Mouse (Mus musculus): ENCODE data around the gene Alox12b. TPM values are rescaled to one million over a fixed set of nuclear protein-coding genes. Genes with fewer than 3 reads are reported as not detected.
A peak's percentile ranks its signal among the peaks of the same experiment; 100 is the strongest.

The Alox12b gene
- polyA plus RNA-seq (2015; fragmentation: Nextera tagmentation; extraction: Ambion mirVana) = 0.50 and 0.53 TPM in 2 replicates

- Histone ChIP-seq H3K27me3 (ENCODE audit: control insufficient read depth, insufficient read depth, low read depth, low read length) (peaks cover 3% of the 10 kb centered on the region; the same call in 1 of the 2 replicates), H3K4me3 (ENCODE audit: low read depth, low read length) (peak within 1 kb of the TSS; percentile 28), H3K9me3 (replicated peaks; ENCODE audit: control insufficient read depth, low read length, poor library complexity, severe bottlenecking) (no peaks in the 10 kb centered on the region), H3K27ac (ENCODE audit: low read length) (no peak within 1 kb of the TSS), H3K36me3 (ENCODE audit: control insufficient read depth, insufficient read depth, low read length) (no peaks in the 10 kb centered on the region), H3K9ac (ENCODE audit: low read depth, low read length) (peak within 1 kb of the TSS; percentile 56; the same call in 1 of the 2 replicates), H3K4me2 (ENCODE audit: low read length) (peak within 1 kb of the TSS; percentile 48), H3K4me1 (ENCODE audit: control insufficient read depth, insufficient read depth, low read length) (peaks cover 4% of the 10 kb centered on the region; the same call in 1 of the 2 replicates)
- WGBS = 4% methylated on average over 18 of the region's 18 CpGs
- ATAC-seq = no peak
These were observed at the start of gene Alox12b for GRCm38 (mm10) chr11:69156800-69157199. TSS of gene Alox12b (plus strand) at chr11:69156989.

GRCm38 (mm10) chr11:69107676-69108075 lies 49.1 kb upstream of the Alox12b start:
- Histone ChIP-seq H3K4me3 (ENCODE audit: low read depth, low read length) (no peak overlapping the region), H3K9ac (ENCODE audit: low read depth, low read length) (no peak overlapping the region), H3K27me3 (ENCODE audit: control insufficient read depth, insufficient read depth, low read depth, low read length) (no peaks in the 10 kb centered on the region), H3K36me3 (ENCODE audit: control insufficient read depth, insufficient read depth, low read length) (peaks cover 35% of the 10 kb centered on the region), H3K9me3 (replicated peaks; ENCODE audit: control insufficient read depth, low read length, poor library complexity, severe bottlenecking) (no peaks in the 10 kb centered on the region), H3K4me2 (ENCODE audit: low read length) (no peak overlapping the region), H3K27ac (ENCODE audit: low read length) (no peak overlapping the region), H3K4me1 (ENCODE audit: control insufficient read depth, insufficient read depth, low read length) (0 out of 2 replicates have a peak, but pooled peaks cover 2% of the 10 kb centered on the region)
- ATAC-seq = no peak
- 94% methylated on average over 11 of the region's 11 CpGs for WGBS

GRCm38 (mm10) chr11:69108223-69108622 lies 48.6 kb upstream of the Alox12b start:
- H3K4me3 ChIP-seq (ENCODE audit: low read depth, low read length) = no peak overlapping the region
- 94% methylated on average over 9 of the region's 9 CpGs for WGBS
- H3K4me2 ChIP-seq (ENCODE audit: low read length) = no peak overlapping the region
- ATAC-seq = no peak
- H3K9ac ChIP-seq (ENCODE audit: low read depth, low read length) = no peak overlapping the region
- no peaks in the 10 kb centered on the region for H3K9me3 ChIP-seq (replicated peaks; ENCODE audit: control insufficient read depth, low read length, poor library complexity, severe bottlenecking)
- peaks cover 29% of the 10 kb centered on the region for H3K36me3 ChIP-seq (ENCODE audit: control insufficient read depth, insufficient read depth, low read length)
- no peak overlapping the region for H3K27ac ChIP-seq (ENCODE audit: low read length)
- H3K27me3 ChIP-seq (ENCODE audit: control insufficient read depth, insufficient read depth, low read depth, low read length) = no peaks in the 10 kb centered on the region
- 0 out of 2 replicates have a peak, but pooled peaks cover 2% of the 10 kb centered on the region for H3K4me1 ChIP-seq (ENCODE audit: control insufficient read depth, insufficient read depth, low read length)

GRCm38 (mm10) chr11:69109032-69109900 lies 47.5 kb upstream of the Alox12b start:
- Histone ChIP-seq H3K36me3 (ENCODE audit: control insufficient read depth, insufficient read depth, low read length) (peaks cover 20% of the 10 kb centered on the region), H3K27ac (ENCODE audit: low read length) (no peak overlapping the region), H3K4me3 (ENCODE audit: low read depth, low read length) (no peak overlapping the region), H3K4me1 (ENCODE audit: control insufficient read depth, insufficient read depth, low read length) (0 out of 2 replicates have a peak, but pooled peaks cover 2% of the 10 kb centered on the region), H3K4me2 (ENCODE audit: low read length) (no peak overlapping the region), H3K9me3 (replicated peaks; ENCODE audit: control insufficient read depth, low read length, poor library complexity, severe bottlenecking) (no peaks in the 10 kb centered on the region), H3K27me3 (ENCODE audit: control insufficient read depth, insufficient read depth, low read depth, low read length) (no peaks in the 10 kb centered on the region), H3K9ac (ENCODE audit: low read depth, low read length) (no peak overlapping the region)
- no peak for ATAC-seq
- WGBS = 84% methylated on average over 13 of the region's 13 CpGs

- peak overlapping the region; percentile 47 for H3K4me3 ChIP-seq (ENCODE audit: low read depth, low read length)
- under 1% methylated on average over 29 of the region's 30 CpGs for WGBS
- ATAC-seq = peak; percentile 57
- H3K36me3 ChIP-seq (ENCODE audit: control insufficient read depth, insufficient read depth, low read length) = peaks cover 15% of the 10 kb centered on the region
- H3K9ac ChIP-seq (ENCODE audit: low read depth, low read length) = peak overlapping the region; percentile 51; the same call in 1 of the 2 replicates
- peak overlapping the region; percentile 67 for H3K4me2 ChIP-seq (ENCODE audit: low read length)
- H3K27me3 ChIP-seq (ENCODE audit: control insufficient read depth, insufficient read depth, low read depth, low read length) = no peaks in the 10 kb centered on the region
- H3K27ac ChIP-seq (ENCODE audit: low read length) = peak overlapping the region; percentile 14; the same call in 1 of the 2 replicates
- H3K4me1 ChIP-seq (ENCODE audit: control insufficient read depth, insufficient read depth, low read length) = 0 out of 2 replicates have a peak, but pooled peaks cover 2% of the 10 kb centered on the region
- H3K9me3 ChIP-seq (replicated peaks; ENCODE audit: control insufficient read depth, low read length, poor library complexity, severe bottlenecking) = no peaks in the 10 kb centered on the region
These were observed 46.3 kb upstream of the Alox12b start for GRCm38 (mm10) chr11:69110319-69111046.

- peak overlapping the region; percentile 47 for H3K4me3 ChIP-seq (ENCODE audit: low read depth, low read length)
- H3K9ac ChIP-seq (ENCODE audit: low read depth, low read length) = peak overlapping the region; percentile 31; the same call in 1 of the 2 replicates
- H3K27ac ChIP-seq (ENCODE audit: low read length) = no peak overlapping the region
- H3K4me1 ChIP-seq (ENCODE audit: control insufficient read depth, insufficient read depth, low read length) = 0 out of 2 replicates have a peak, but pooled peaks cover 2% of the 10 kb centered on the region
- peaks cover 10% of the 10 kb centered on the region for H3K36me3 ChIP-seq (ENCODE audit: control insufficient read depth, insufficient read depth, low read length)
- no peaks in the 10 kb centered on the region for H3K27me3 ChIP-seq (ENCODE audit: control insufficient read depth, insufficient read depth, low read depth, low read length)
- WGBS = 3% methylated on average over 21 of the region's 21 CpGs
- peak overlapping the region; percentile 67 for H3K4me2 ChIP-seq (ENCODE audit: low read length)
- no peaks in the 10 kb centered on the region for H3K9me3 ChIP-seq (replicated peaks; ENCODE audit: control insufficient read depth, low read length, poor library complexity, severe bottlenecking)
- ATAC-seq = no peak
These were observed 45.6 kb upstream of the Alox12b start for GRCm38 (mm10) chr11:69111051-69111810.

- WGBS = 60% methylated on average over 4 of the region's 4 CpGs
These were observed 44.9 kb upstream of the Alox12b start for GRCm38 (mm10) chr11:69111865-69112264.

GRCm38 (mm10) chr11:69114018-69114417 lies 42.8 kb upstream of the Alox12b start:
- no peak for ATAC-seq
- 78% methylated on average over 3 of the region's 3 CpGs for WGBS
- H3K9ac ChIP-seq (ENCODE audit: low read depth, low read length) = no peak overlapping the region

More at GRCm38 (mm10) chr11:69111865-69112264, 44.9 kb upstream of the Alox12b start:
- no peak overlapping the region for H3K4me3 ChIP-seq (ENCODE audit: low read depth, low read length)
- peaks cover 4% of the 10 kb centered on the region; the same call in 1 of the 2 replicates for H3K4me1 ChIP-seq (ENCODE audit: control insufficient read depth, insufficient read depth, low read length)
- no peak overlapping the region for H3K27ac ChIP-seq (ENCODE audit: low read length)
- H3K4me2 ChIP-seq (ENCODE audit: low read length) = peak overlapping the region; percentile 67; the same call in 1 of the 2 replicates
- H3K9ac ChIP-seq (ENCODE audit: low read depth, low read length) = no peak overlapping the region
- H3K27me3 ChIP-seq (ENCODE audit: control insufficient read depth, insufficient read depth, low read depth, low read length) = no peaks in the 10 kb centered on the region
- no peak for ATAC-seq
- no peaks in the 10 kb centered on the region for H3K9me3 ChIP-seq (replicated peaks; ENCODE audit: control insufficient read depth, low read length, poor library complexity, severe bottlenecking)
- peaks cover 10% of the 10 kb centered on the region; the same call in 1 of the 2 replicates for H3K36me3 ChIP-seq (ENCODE audit: control insufficient read depth, insufficient read depth, low read length)

More at GRCm38 (mm10) chr11:69114018-69114417, 42.8 kb upstream of the Alox12b start:
- no peaks in the 10 kb centered on the region for H3K9me3 ChIP-seq (replicated peaks; ENCODE audit: control insufficient read depth, low read length, poor library complexity, severe bottlenecking)
- no peak overlapping the region for H3K27ac ChIP-seq (ENCODE audit: low read length)
- H3K4me1 ChIP-seq (ENCODE audit: control insufficient read depth, insufficient read depth, low read length) = peaks cover 12% of the 10 kb centered on the region
- peaks cover under 1% of the 10 kb centered on the region; the same call in 1 of the 2 replicates for H3K36me3 ChIP-seq (ENCODE audit: control insufficient read depth, insufficient read depth, low read length)
- H3K4me3 ChIP-seq (ENCODE audit: low read depth, low read length) = no peak overlapping the region
- H3K4me2 ChIP-seq (ENCODE audit: low read length) = no peak overlapping the region
- no peaks in the 10 kb centered on the region for H3K27me3 ChIP-seq (ENCODE audit: control insufficient read depth, insufficient read depth, low read depth, low read length)
